Mouse (Mus musculus): ENCODE results near the gene Trmt10a.

Gene Trmt10a

DNA sequence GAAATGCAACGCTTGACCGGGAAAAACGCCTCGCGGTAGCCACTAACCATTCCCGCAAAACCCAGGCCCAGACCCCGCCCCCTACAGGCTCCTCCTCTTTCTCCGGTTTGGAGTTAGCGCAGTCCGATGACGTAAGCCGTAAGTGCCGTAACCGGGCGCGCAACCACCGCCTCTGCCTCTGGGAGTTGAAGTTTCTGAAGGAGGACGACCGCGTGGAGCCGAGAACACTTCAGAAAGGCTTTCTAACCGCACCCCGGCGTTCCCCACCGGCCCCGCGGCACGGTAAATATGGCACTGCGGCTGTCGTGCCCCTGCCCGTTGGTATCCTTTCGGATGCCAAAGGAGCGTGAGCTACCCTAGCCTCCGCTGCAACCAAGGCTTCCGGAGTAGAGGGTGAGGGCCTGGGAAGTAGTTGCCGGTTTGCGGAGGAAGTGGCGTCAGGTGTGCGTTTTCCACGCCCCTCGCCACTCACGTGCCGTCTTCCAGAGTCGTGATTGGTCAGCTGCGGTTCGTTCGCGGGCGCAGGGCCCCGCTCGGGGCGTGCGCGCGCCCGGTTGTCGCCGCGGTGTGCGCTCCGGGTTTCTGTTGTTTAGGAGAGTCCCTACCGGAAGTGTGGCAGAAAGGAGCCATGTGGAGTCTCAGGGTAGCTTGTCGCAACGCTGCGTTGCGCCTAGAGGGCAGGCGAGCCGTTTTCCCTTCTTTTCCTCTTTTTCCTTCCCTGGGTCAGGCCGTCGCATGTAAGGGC, at the start of gene Trmt10a:
TSS of gene Trmt10a (plus strand) at position 134 of the 745 bp plus-strand sequence.
- DNase-seq (ENCODE audit: low spot score), result peak; percentile 99

DNA sequence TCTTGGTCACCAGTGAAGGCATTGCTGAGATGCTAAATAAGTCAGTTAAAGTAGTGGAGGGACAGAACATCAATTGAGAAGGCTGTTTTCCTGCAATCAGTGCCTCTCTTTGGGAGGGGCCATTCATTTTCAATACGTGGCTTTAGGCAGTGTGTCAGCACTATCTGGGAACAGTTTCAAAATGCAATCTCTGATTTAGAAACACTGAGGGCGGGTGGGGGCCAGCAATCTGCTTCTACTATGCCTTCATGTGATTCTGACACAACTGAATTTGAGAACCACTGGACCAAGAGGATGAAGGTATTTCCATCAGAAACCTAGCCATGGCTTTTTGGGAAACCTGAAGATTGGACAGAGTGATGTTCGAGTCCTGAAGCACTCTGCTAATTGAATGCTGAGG, 47.9 kb upstream of the Trmt10a start:
- peak; percentile 67 for DNase-seq (ENCODE audit: low spot score)

DNA sequence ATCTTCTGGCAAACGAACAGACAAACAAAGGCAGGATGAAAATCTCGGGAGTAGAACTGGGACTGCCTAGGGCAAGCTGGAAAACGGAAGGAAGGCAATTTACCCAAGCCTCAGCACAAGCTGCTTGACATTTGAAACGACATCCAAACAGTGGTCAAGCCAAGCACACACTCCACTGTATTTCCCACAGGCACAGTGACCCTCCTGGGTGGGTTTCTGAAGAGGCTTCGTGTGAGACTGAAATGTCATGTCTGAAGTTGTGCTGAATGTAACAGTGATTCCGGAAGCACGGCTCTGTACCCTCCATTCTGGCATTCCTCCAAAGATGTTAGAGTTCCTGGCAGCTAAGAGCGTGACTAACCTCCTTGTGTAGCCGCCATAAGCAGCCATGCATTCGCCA, 47.5 kb upstream of the Trmt10a start:
- peak; percentile 78 for DNase-seq (ENCODE audit: low spot score)

DNA sequence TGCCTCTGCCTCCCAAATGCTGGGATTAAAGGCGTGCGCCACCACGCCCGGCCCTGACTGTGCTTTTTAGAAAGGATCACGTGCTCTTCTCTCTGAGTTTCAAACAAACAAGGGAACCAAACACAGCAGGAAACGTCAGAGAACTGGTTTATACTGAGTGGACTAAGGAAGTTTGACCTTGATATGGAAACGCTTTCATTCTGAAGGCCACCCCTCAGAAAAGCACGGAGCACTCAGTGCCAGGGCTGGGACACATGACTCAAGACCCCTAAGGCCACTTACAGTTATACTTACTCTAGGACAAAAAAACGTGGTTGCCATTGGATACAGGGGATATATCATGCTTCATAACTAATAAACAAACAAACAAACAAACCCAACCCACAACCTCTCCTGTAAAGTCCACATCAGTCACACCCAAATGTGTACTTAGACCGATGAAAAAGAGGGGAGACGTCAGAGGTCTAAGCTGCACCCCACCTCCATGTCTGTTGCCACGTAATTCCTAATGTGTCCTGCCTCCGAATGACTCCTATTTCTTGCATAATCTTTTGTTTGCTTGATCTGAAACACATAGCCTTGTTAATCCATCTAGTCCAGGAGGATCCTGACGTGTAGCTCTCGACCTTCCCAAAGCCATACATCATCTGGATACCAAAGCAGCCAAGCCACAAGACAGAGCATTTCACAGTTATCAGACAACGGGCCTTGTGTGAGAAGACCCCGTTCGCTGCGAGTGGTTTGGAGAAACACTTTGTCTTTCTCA, 46.8 kb upstream of the Trmt10a start:
- no peak for DNase-seq (ENCODE audit: low spot score)

DNA sequence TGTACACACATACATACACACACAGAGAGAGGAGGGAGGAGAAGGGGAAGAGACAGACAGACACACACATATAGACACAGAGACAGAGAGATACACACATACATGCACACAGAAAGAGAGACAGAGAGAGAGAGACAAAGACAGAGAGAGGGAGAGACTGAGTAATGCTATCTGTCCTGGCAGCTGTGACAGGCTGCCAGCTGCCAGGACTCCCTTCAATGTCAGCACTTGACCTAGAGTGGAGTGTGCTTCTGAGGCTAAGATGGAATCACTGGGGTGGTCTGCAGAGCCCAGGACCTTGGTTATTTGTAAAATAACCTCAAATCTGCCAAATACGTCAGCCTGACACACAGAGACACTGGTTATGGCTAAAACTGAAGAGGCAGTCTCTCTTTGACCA, 45.5 kb upstream of the Trmt10a start:
- no peak for DNase-seq (ENCODE audit: low spot score)

DNA sequence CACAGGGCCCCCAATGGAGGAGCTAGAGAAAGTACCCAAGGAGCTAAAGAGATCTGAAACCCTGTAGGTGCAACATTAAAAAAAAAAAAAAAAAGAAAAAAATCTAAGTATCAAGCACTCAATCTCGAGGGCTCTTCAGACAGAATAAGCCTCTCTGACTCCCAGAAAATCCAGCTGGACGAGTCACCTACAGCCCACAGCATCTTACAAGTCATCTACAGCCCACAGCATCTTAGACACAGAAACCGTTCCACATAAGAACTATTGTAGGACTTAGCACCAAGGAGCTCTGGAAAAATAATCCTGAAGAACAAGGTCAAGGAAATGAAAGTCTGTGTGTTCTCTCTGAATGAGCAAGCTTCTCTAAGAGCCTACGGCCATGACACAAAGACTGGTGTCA, 41.3 kb upstream of the Trmt10a start:
- DNase-seq (ENCODE audit: low spot score), result no peak

DNA sequence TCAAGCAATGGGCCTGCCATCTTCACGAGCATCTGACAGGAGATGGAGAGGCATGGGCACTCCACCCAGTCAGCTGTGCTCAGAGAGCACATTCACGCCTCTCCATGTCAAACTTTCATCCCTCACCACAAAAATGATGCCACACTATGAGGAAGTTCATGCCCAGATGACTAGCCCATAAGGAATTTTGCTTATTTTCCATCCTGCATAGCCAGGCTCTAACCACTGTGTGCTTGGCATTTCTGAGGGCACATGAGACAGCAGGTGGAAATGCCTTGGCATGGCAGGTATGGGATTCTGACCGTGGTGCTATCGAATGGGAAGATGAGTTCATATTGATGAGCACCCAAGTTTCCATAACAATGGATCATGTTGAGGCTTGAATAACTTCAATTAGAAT, 39.6 kb upstream of the Trmt10a start:
- no peak for DNase-seq (ENCODE audit: low spot score)

DNA sequence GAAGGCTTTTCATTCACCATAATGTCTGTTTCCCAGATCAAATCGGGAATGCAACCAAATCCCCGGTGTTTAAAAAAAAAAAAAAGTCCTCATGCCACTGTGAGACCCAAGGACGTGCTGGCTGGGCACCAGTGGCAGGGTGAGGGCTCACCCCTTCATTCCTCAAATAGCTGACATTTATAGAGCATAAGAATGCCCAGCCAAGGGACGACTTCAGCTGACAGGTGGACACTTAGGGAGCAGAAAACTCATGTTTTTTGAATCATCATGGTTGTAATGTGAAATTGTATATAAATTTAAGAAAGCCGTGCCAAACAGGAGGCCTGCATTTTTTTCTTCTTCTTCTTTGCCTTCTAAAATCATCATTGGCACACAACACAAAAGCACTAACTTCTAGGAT, 38.2 kb upstream of the Trmt10a start:
- no peak for DNase-seq (ENCODE audit: low spot score)

DNA sequence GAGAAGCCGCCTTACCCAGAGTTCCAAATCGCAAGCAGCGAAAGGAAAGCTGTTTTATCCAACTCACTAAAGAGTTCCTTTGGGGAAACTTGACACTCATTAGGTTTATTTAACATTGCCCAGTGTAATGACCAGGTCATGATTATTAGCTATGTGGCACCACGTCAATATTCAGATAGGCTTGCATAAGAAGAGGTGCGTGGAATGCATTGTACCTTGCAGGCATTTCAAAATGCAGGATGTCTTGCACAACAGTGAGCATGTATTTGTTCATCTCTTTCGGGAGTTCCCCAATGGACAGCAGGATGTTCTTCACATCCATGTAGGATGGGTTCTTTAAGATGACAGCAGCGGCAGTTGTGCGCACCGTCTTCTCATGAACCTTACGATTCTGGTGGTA, 36.4 kb upstream of the Trmt10a start:
- DNase-seq (ENCODE audit: low spot score), result no peak

DNA sequence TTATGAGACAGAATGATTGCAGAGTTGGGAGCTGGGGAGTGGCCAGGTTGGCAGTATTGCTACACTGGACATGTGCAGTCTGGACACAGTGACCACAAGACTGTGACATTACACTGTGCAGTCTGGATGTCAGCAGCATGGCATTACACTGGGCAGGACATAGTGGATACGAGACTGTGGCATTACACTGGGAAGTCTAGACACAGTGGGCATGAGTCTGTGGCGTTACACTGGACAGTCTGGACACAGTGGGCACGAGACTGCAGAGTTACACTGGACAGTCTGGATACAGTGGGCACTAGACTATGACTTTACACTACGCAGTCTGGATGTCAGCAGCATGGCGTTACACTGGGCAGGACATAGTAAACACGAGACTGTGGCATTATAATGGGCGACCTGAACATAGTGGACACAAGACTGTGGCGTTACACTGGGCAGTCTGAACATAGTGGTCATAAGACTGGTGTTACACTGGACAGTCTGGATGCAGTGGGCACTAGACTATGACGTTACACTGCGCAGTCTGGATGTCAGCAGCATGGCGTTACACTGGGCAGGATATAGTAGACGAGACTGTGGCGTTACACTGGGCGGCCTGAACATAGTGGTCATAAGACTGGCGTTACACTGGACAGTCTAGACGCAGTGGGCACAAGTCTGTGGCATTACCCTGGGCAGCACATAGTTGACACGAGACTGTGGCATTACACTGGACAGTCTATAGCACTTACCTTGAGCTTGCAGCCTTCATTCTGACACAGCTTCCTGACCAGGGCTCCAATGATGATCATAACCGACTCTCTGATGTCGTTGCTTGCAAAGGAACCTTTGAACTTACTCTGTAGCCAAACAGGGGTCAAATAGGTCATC, 32.1 kb upstream of the Trmt10a start:
- no peak for DNase-seq (ENCODE audit: low spot score)

DNA sequence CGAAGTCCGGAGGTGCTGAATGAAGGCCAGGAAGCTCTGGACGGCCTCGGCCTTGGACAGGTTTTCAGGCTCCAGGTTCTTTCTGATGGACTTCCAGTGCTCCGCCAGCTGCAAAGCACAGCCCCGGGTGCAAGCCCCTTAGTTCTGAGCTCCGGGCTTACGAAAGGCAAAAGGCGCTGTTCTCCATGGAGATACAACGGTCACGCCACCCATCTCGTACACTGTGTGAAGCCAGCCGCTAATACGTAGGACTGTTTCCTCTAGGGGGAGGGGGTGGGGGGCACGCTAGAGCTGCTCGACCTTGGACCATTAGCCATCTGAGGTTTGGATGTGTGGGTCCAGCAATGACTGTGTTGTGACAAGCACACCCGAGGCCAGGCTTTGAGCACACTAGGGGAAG, 29.1 kb upstream of the Trmt10a start:
- no peak for DNase-seq (ENCODE audit: low spot score)

DNA sequence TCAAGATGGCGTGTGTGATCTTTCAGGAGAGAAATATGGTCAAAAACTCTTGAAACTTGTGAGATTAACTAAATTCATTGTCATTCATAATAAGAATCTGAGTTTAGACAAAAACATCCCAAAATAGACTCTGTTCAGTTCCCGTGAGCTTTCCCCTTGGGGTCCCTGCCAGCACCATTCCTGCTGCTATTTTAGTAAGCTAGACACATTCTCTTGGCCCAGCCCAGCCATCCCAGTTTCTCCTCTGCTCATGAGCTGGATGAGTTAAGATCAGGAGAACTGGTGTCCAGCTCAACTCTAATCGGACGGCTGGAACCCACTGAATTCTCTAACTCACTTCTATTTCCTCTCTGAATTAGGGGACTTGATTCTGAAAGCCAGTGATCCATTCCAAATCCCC, 26.4 kb upstream of the Trmt10a start:
- DNase-seq (ENCODE audit: low spot score), result peak; percentile 52

DNA sequence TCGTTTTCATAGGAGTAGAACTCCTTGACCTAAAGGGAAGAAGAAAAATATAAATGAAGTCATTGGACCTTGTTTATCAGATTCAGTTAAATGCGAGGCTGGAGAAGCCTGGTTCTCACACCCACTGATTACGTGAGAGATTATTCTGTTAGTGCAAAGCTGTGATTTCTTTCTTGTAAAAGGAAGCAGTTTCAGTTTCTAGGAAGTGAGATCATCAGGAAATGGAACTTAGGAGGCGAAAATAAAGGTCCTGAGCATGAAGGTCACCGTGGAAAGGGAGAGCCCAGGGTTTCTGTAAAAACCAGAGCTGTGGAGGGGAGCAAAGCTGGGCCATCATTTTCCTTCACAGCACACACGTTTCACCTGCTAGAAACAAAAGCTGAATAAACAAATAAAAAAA, 24.9 kb upstream of the Trmt10a start:
- no peak for DNase-seq (ENCODE audit: low spot score)

DNA sequence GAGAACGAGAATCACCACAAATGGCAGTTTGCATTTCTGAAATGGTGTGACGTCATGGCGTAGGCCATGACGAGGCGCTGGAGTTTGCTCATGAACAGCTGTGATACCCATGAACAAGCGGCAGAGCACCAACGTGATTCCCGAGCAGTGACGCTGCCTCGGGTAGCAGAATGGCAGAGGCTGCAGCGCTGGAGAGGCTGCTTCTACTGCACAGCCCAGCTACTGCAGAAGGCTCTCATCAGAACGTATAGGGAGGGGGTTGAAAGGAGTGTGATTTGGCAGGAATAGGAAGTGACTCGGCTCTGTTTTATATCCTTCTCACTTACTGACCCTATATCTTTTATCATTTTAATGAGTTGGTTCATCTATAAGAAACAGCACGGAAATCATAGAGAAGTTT, 24.4 kb upstream of the Trmt10a start:
- DNase-seq (ENCODE audit: low spot score), result no peak

DNA sequence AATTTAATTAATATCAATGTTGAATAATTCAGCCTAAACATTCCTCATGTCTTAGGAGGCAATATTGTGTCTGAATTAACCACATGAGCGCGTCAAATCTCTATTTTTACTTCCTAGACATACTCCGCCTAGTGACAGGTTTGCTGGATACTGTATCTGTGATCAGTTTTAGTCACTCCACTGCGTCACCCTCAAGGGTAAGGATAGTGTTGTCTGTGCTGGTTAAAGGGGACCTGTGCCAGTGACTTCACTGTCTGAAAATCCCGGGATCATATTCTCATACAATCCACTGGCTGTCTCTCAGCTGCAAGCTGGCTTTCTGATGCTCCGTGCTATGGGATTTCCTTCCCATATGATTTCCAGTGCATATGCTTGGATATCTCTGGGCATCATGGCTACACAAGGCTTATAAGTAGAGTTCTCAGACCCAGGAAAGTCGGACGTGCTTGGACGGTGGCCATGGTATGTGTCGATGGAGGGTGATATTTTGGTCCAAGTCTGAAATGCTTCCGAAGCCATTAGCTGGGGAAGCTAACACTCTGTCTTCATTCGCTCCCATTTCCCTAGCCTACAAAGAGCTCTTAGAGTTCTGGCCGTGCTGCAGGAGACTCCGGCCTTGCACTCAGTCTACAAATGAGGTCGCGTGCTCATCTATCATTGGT, 23.7 kb upstream of the Trmt10a start:
- no peak for DNase-seq (ENCODE audit: low spot score)

DNA sequence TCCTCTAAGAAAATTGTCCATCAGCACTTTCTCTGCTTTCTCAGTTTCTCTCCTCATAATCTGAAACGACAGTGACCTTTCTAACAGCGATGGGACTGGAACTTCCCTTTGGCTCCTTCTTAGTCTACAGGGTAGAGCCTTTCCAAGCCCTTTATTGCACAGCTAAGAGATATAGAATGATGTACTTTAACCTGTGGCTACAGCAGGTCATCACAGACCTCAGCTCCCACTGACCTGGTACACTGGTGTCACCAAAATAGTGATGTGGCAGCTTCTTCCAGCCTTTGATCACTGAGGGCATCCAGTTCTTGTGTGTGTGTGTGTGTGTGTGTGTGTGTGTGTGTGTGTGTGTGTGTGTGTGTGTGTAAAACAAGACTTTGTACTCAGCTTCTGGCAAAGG, 21.8 kb upstream of the Trmt10a start:
- DNase-seq (ENCODE audit: low spot score), result no peak

DNA sequence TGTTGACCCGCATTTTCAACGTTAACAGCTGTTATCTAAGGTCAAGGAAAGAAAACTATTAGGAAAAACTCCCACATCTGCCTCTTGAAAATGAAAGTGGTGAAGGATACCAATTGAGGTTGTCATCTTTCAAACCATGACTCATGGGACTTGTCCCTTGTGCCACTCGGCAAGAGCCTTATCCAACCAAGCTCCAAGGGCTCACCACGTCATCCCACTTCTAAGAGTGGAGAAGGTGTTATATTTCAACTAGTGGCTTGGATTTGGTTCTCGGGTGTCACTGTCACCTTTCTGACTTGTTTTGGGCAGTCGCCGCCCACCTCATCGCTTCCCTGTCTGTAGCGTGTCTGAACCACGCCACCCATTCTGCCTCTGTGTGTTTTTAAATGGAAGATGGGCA, 19.4 kb upstream of the Trmt10a start:
- DNase-seq (ENCODE audit: low spot score), result no peak

DNA sequence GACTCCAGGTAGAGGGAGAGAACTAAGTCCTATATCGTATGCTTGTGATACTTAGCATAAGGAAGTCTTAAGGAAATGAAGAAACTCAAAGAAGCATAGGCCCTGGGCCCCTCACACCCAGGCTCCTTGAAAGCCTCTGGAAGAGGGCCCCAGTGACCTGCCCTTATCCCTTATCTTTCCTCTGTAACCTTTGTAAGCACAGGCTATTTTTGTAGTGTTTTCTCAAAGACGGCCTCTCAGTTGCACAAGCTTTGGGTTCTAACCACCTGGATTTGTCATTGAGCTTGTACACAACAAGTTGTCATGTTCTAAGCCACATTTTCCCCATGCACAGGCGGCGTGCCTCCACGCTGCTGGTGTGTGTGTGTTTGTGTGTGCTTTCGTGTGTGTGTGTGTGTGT, 14.1 kb upstream of the Trmt10a start:
- no peak for DNase-seq (ENCODE audit: low spot score)

DNA sequence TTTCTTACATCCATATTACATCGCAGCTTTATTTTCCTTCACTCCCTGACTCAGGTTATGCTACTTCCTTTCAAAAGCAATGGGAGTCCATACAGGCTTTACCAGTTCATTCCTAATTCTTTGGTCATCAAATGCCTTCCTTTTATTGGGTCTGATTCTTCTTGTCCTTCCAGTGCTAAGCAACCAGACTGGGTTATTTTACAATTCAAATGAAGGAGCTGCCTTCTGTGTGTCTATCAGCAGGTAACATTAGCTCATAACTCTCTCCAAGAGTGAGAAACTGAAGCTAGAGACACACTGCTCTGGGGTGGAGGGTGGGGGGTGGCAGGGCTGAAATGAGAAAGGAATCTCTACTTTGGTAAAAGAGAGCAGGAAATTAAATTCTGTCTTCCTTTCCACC, 12.6 kb upstream of the Trmt10a start:
- DNase-seq (ENCODE audit: low spot score), result no peak

DNA sequence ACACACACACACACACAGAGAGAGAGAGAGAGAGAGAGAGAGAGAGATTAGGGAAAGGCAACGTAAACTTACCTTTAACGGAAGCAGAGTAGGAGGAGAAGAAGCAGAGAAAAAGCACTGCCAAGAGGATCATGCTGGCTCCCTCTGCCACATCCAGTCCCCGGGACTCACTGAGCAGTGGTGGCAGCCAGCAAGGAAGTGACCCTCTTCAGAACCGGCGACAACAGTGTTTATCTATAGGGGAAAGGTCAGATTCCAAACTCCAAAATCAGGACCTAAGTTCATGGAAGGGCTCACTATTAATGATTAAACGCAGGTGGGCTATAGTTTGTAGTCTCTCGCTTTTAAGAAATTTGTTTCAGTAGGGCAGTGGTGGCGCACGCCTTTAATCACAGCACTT, 12.1 kb upstream of the Trmt10a start:
- no peak for DNase-seq (ENCODE audit: low spot score)

DNA sequence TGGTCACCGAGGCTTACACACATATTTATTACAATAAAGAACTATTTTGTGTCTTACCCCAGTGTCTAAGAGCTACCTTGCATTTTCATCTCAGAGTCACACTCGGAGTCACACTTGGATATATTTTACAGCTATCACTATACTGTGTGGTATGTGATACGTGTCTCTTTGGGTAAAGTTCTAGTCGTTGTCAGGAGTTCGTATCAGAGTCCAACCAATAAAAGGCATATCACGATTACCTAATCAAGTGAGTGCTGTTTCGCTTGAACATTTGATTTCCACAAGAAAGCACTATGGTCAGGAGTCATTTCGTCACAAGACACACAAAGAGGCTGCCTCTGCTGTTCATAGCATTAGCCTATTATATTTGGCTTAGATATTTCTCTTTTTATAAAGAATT, 9.8 kb upstream of the Trmt10a start:
- DNase-seq (ENCODE audit: low spot score), result no peak

DNA sequence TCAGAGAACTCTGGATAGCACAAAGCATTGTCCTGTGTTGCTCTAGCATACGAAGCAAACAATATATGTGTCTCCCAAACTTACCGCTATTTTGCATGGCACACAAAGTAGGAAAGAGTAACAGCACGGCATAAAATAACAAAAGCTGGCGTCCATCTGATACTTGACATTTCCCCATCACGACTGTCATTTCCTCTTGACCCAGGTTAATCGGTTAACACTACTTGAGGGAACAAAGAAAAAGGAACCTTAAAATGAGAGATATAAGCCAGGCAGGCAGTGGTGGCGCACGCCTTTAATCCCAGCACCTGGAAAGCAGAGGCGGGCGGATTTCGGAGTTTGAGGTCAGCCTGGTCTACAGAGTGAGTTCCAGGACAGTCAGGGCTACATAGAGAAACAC, 9.3 kb upstream of the Trmt10a start:
- DNase-seq (ENCODE audit: low spot score), result no peak
